Mouse (Mus musculus): ENCODE measurements around the gene Hist2h2bb. TPM values are rescaled to one million over a fixed set of nuclear protein-coding genes. Genes with fewer than 3 reads are reported as not detected.

Gene Hist2h2bb
- total and polyA plus RNA-seq, 3 experiments = 11.2 to 6,680 TPM; not detected in 1

DNA sequence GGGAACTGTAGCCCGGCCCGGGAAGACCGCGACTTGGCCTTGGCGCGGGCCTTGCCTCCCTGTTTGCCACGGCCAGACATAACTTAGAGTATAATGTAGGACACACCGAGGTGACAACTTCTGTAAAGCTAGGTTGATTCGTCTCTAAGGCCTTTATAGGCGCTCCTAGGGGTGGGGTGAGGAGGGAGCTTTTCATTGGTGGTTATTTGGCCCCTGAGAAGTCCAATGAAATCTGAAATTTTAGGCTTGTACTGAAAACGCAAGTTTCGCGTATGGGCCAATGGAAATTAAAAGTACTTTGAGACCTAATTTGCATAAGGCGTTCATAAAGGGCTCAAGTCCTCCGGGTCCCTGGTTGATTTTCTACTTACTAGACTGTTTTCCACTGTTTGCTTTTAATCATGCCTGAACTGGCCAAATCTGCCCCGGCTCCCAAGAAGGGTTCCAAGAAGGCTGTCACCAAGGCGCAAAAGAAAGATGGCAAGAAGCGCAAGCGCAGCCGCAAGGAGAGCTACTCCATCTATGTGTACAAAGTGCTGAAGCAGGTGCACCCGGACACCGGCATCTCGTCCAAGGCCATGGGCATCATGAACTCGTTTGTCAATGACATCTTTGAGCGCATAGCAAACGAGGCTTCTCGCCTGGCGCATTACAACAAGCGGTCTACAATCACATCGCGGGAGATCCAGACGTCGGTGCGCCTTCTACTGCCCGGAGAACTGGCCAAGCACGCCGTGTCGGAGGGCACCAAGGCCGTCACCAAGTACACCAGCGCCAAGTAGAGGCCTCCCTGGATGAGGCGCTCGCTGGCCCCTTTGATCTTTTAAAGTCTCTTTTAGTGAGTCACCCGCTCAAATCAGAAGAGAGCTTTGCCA, 48.5 kb upstream of the Hist2h2bb start, which contains the start of the genes Hist2h2ac and Hist2h2be (continued):
- TF ChIP-seq POLR2AphosphoS5 (IDR thresholded peaks at IDR 0.05; ENCODE audit: borderline replicate concordance, low read depth, low read length) = peak; percentile 99; the same call in 1 of the 2 replicates
- TF ChIP-seq TCF12 (IDR thresholded peaks at IDR 0.05; ENCODE audit: low read depth, low read length) = no peak
- no peak for TF ChIP-seq ZMIZ1 (IDR thresholded peaks at IDR 0.05; ENCODE audit: low read depth, low read length)
- TF ChIP-seq HCFC1 (IDR thresholded peaks at IDR 0.05; ENCODE audit: low read depth, low read length) = no peak

DNA sequence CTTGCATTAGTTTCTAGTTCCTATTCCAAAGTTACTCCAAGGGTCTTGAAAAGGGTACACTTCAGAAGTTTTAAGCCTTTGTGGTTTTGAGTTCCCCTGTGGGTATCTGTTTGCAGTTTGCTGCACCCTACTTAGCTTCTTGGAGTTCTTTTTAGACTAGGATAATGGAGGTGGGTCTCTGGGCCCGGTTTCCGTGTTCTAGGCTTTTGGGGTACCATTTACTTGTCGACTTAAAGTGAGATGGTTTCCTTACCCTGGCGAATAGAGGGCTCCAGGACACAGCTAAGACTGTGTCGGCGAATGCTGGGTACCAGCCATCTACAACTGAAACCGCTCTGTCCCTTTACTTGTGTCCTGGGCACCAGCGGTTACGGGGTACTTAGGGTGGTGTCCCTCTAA, 47.9 kb upstream of the Hist2h2bb start:
- peak overlapping the region; percentile 88 for H3K27ac ChIP-seq (ENCODE audit: control insufficient read depth, low read depth, low read length)
- TF ChIP-seq CHD2 (IDR thresholded peaks at IDR 0.05; ENCODE audit: low read length) (no peak), UBTF (IDR thresholded peaks at IDR 0.05; ENCODE audit: borderline replicate concordance, insufficient read depth, low read depth, low read length) (peak; percentile 13; the same call in 1 of the 2 replicates), TBP (IDR thresholded peaks at IDR 0.05; ENCODE audit: low read depth, low read length) (peak; percentile 33; the same call in 1 of the 2 replicates)
- H3K9ac ChIP-seq (ENCODE audit: control insufficient read depth, low read depth, low read length, poor library complexity, severe bottlenecking) = peak overlapping the region; percentile 74
- peak overlapping the region; percentile 58 to 70 for H3K4me3 ChIP-seq (ENCODE audit: control insufficient read depth in 1 of 2, insufficient read depth in 1 of 2, low read depth in 2 of 2, low read length in 2 of 2)
- H3K79me2 ChIP-seq (ENCODE audit: control insufficient read depth, insufficient read depth, low read length, poor library complexity) = peaks cover 18% of the 10 kb centered on the region; the same call in 1 of the 2 replicates
- H3K9me3 ChIP-seq (replicated peaks; ENCODE audit: insufficient read depth, low read length) = no peaks in the 10 kb centered on the region
- peaks cover 8 to 38% of the 10 kb centered on the region in 2 experiments for H3K4me1 ChIP-seq (ENCODE audit: control insufficient read depth in 1 of 2, insufficient read depth in 2 of 2, low read length in 2 of 2)
- peak; percentile 86 for DNase-seq (ENCODE audit: low read depth, low spot score)
- H3K27me3 ChIP-seq (ENCODE audit: control insufficient read depth in 1 of 2, insufficient read depth in 2 of 2, low read length in 2 of 2) = no peaks in the 10 kb centered on the region
- peaks cover 0 to 51% of the 10 kb centered on the region in 2 experiments; a peak in 2 of 4 replicates for H3K36me3 ChIP-seq (ENCODE audit: control insufficient read depth in 1 of 2, insufficient read depth in 2 of 2, low read length in 2 of 2)

DNA sequence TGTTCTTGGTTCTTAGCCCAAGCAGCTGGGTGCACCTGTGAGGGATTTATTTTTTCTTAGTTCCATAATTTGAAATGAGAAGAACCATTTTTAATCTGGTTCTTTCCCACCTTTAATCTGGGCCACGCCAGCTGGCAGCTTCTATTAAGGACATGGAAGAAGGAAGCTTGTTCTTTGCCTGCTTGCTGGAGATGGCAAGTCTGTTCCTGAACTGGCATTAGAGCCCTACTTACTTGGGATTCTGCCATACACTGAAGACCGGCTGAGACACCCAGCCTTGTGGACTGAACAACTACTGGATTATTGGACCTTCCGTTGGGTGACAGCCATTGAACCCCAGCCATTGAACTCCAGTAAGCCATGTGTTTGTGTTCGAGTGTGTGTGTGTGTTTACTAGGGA, 46.8 kb upstream of the Hist2h2bb start:
- TF ChIP-seq CHD2 (IDR thresholded peaks at IDR 0.05; ENCODE audit: low read length) (no peak), ETS1 (IDR thresholded peaks at IDR 0.05; ENCODE audit: low read depth, low read length) (no peak), TAL1 (IDR thresholded peaks at IDR 0.05; ENCODE audit: low read length) (peak; percentile 35; the same call in 1 of the 2 replicates), MEF2A (IDR thresholded peaks at IDR 0.05; ENCODE audit: extremely low read depth, insufficient replicate concordance, low read depth, low read length, poor library complexity, severe bottlenecking) (no peak)
- peaks cover 0 to 55% of the 10 kb centered on the region in 2 experiments; a peak in 2 of 4 replicates for H3K36me3 ChIP-seq (ENCODE audit: control insufficient read depth in 1 of 2, insufficient read depth in 2 of 2, low read length in 2 of 2)
- 0 out of 2 replicates have a peak overlapping the region, but pooled peaks have one; percentile 7 for H3K27ac ChIP-seq (ENCODE audit: control insufficient read depth, low read depth, low read length)
- H3K9me3 ChIP-seq (replicated peaks; ENCODE audit: insufficient read depth, low read length) = no peaks in the 10 kb centered on the region
- H3K4me3 ChIP-seq (ENCODE audit: control insufficient read depth in 1 of 2, insufficient read depth in 1 of 2, low read depth in 2 of 2, low read length in 2 of 2) = peak overlapping the region; percentile 22 to 58
- H3K27me3 ChIP-seq (ENCODE audit: control insufficient read depth in 1 of 2, insufficient read depth in 2 of 2, low read length in 2 of 2) = no peaks in the 10 kb centered on the region
- peak; percentile 58 for DNase-seq (ENCODE audit: low read depth, low spot score)
- peak overlapping the region; percentile 74 for H3K9ac ChIP-seq (ENCODE audit: control insufficient read depth, low read depth, low read length, poor library complexity, severe bottlenecking)
- H3K4me1 ChIP-seq (ENCODE audit: control insufficient read depth in 1 of 2, insufficient read depth in 2 of 2, low read length in 2 of 2) = peaks cover 8 to 44% of the 10 kb centered on the region in 2 experiments
- peaks cover 18% of the 10 kb centered on the region; the same call in 1 of the 2 replicates for H3K79me2 ChIP-seq (ENCODE audit: control insufficient read depth, insufficient read depth, low read length, poor library complexity)
